Mouse (Mus musculus) stomach, embryonic 15.5 days (tissue): ENCODE data around the gene Prtg. TPM values are rescaled to one million over a fixed set of nuclear protein-coding genes. Genes with fewer than 3 reads are reported as not detected.

ENCODE experiments used
- ATAC-seq: fragments of 200-750 bp; cut with Nextera tagmentation; 2 replicates; pipeline ENCODE4 v1.8.0; 2017; ENCODE audit warnings: low read depth, moderate number of reproducible peaks, moderate TSS enrichment; ENCODE audit not compliant: insufficient read depth, low FRiP score
- H3K27ac ChIP-seq: fragments of 300-500 bp; sonication (generic); 2 replicates; pipeline ENCODE4 v1.5.1; 2015; ENCODE audit warnings: mild to moderate bottlenecking, inconsistent platforms
- H3K27me3 ChIP-seq: fragments of 300-500 bp; sonication (generic); replicated peaks from 2 replicates; pipeline ENCODE4 v1.6.1; 2015; ENCODE audit warnings: inconsistent platforms
- H3K36me3 ChIP-seq: fragments of 300-500 bp; sonication (generic); 2 replicates; pipeline ENCODE4 v1.6.1; 2015; ENCODE audit warnings: inconsistent platforms
- H3K4me1 ChIP-seq: fragments of 300-500 bp; sonication (generic); 2 replicates; pipeline ENCODE4 v1.6.1; 2015; ENCODE audit warnings: inconsistent platforms
- H3K4me2 ChIP-seq: fragments of 300-500 bp; sonication (generic); 2 replicates; pipeline ENCODE4 v1.6.1; 2015; ENCODE audit warnings: mild to moderate bottlenecking, inconsistent platforms
- H3K4me3 ChIP-seq: fragments of 300-500 bp; sonication (generic); replicated peaks from 2 replicates; pipeline ENCODE4 v1.5.1; 2015; ENCODE audit warnings: inconsistent platforms
- H3K9ac ChIP-seq: fragments of 300-500 bp; sonication (generic); 2 replicates; pipeline ENCODE4 v1.6.1; 2015; ENCODE audit warnings: inconsistent platforms
- H3K9me3 ChIP-seq: fragments of 300-500 bp; sonication (generic); 2 replicates; pipeline ENCODE4 v1.6.1; 2016; ENCODE audit warnings: inconsistent platforms
- WGBS: fragments of 180-500 bp; shearing (Covaris S2); methylation state at CpG from one replicate; pipeline ENCODE4 v1.1.7; 2015; 5-methylcytosine and 5-hydroxymethylcytosine counted together
- polyA plus RNA-seq: library from polyadenylated mRNA; unstranded; fragments of >200 nt; fragmentation: Nextera tagmentation; extraction: Ambion mirVana; gene quantifications from 2 replicates; pipeline ENCODE4 v1.2.1, GENCODE M21; 2015

The Prtg gene
- polyA plus RNA-seq, result 0.31 and 0.46 TPM in 2 replicates

DNA sequence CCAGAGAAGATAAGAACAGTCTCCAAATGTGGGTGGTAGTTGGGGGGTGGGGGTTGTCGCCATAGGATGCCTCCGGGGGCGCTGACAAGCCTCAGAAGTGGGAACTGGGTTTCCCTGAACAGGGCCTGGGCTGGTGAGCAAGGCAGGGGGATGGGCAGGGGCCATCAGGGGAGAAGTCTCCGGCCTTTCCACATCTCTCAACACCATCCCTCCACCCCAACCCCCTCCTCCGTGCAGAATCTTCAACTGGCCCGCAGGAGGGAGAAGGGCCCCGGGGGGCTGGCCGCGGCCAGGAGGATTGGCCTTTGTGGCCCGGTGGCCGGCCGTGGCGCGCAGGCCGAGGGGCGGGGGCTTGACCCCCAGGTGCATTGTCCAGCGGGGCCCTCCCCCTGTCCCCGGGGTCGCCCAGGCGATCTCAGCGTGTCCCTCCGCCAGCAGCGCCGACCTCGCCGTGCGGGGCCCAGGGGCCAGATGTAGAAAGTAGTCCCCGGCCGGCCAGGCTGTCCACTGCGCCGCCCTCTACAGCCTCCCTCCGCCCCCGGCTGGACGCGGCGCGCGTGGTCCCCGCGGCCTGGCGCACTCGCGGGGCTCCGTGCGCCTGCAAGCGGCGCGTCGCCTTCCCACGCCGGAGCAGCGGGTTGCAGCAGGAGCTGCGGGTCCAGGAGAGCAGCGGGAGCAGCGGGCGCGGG lies at the start of gene Prtg:
Gene Prtg (plus strand): TSS at position 144 of the 689 bp plus-strand sequence.
- peak within 1 kb of the TSS; percentile 99 for H3K4me2 ChIP-seq
- H3K36me3 ChIP-seq, result no peaks in the 10 kb centered on the region
- peak; percentile 39; the same call in 1 of the 2 replicates for ATAC-seq
- peaks cover 5% of the 10 kb centered on the region; the same call in 1 of the 2 replicates for H3K4me1 ChIP-seq
- peak within 1 kb of the TSS; percentile 58 for H3K9ac ChIP-seq
- WGBS, result under 1% methylated on average over 54 of the region's 57 CpGs
- H3K9me3 ChIP-seq, result no peaks in the 10 kb centered on the region
- H3K4me3 ChIP-seq, result peak within 1 kb of the TSS; percentile 76
- peak within 1 kb of the TSS; percentile 31; the same call in 1 of the 2 replicates for H3K27ac ChIP-seq
- H3K27me3 ChIP-seq, result 0 out of 2 replicates have a peak, but pooled peaks cover 3% of the 10 kb centered on the region

DNA sequence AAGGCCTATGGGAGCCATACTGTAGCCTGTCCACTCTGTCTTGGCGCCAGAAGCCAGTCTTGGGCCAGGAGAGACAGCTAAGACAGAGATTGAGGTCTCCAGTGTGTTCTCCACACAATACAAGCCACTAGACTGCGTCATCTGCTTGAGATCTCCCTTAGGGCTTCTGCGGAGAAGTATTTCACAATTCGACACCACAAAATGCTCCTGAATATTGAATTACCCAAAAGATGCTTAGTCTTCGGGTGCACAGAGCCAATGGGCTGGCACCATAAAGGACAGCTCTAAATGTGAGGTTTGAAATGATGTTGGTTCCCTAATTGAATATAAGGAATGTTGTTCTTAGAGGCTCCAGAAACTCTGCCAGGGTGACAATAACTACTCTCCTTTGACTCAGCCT lies 49.5 kb upstream of the Prtg start:
- no peak overlapping the region for H3K27ac ChIP-seq
- H3K4me2 ChIP-seq, result no peak overlapping the region
- no peaks in the 10 kb centered on the region for H3K36me3 ChIP-seq
- H3K4me1 ChIP-seq, result no peaks in the 10 kb centered on the region
- WGBS, result 84% methylated on average over 5 of the region's 5 CpGs
- no peak overlapping the region for H3K4me3 ChIP-seq
- no peaks in the 10 kb centered on the region for H3K9me3 ChIP-seq
- H3K27me3 ChIP-seq, result no peaks in the 10 kb centered on the region
- H3K9ac ChIP-seq, result no peak overlapping the region
- no peak for ATAC-seq

DNA sequence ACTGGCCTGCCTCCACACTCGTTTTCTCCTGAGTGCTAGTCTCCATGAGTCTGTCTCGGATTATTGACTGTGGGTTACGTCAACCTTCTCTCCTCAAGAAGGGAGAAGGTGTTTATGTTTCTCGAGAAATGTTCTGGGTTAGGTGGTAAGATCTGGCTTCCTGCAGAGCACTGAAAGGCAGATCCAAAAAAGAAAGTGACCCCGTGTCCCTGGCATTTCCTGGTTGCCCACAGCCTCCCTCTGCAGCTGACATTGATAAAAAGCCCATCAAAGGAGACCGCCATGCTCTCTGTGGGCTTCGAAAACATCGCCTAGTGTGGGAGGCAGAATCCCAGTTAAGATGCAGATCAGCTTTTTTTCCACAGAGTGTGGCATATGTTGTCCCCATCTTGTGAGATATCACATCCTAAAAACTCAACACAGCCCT lies 48.0 kb upstream of the Prtg start:
- no peak overlapping the region for H3K27ac ChIP-seq
- no peak for ATAC-seq
- no peak overlapping the region for H3K4me2 ChIP-seq
- H3K9ac ChIP-seq, result no peak overlapping the region
- H3K4me3 ChIP-seq, result no peak overlapping the region
- H3K4me1 ChIP-seq, result no peaks in the 10 kb centered on the region
- H3K9me3 ChIP-seq, result no peaks in the 10 kb centered on the region
- WGBS, result 29% methylated on average over 8 of the region's 8 CpGs
- H3K36me3 ChIP-seq, result no peaks in the 10 kb centered on the region
- H3K27me3 ChIP-seq, result no peaks in the 10 kb centered on the region

DNA sequence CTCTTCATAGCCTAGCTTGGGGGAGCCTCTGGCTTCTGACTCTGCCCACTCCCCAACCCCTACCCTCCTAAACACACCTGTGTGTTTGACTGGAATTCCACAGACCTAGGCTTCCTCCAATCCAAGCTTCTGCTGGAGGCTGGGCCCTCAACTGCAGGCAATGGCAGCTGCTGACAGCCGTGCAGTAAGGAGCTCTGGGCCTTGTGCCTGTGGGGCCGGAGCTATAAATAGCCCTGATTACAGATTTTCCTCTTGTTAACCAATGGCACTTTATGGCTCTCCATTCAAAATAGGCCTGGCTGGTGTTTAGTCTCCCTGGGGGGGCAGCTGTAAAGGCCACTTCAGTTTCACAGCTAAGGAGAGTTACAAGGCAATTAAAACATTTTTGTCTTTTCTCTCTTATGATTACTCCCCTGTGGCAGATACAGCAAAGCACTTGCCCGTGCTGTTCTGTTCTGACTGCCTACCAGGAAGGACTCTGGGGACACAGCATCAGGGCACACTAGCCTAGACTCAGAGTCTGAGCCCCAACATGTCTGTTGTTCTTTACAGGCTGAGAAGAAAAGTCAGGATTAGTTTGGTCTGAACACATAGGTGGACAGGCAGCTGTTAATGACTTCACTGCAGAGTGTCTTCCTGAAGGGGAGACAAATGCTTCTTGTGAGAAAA lies 43.5 kb upstream of the Prtg start:
- Histone ChIP-seq H3K27ac (peak overlapping the region; percentile 4; the same call in 1 of the 2 replicates), H3K4me3 (no peak overlapping the region), H3K27me3 (no peaks in the 10 kb centered on the region), H3K9ac (no peak overlapping the region), H3K4me1 (peaks cover 4% of the 10 kb centered on the region; the same call in 1 of the 2 replicates), H3K9me3 (no peaks in the 10 kb centered on the region), H3K36me3 (no peaks in the 10 kb centered on the region), H3K4me2 (no peak overlapping the region)
- peak; percentile 65 for ATAC-seq
- 18% methylated on average over 3 of the region's 3 CpGs for WGBS

DNA sequence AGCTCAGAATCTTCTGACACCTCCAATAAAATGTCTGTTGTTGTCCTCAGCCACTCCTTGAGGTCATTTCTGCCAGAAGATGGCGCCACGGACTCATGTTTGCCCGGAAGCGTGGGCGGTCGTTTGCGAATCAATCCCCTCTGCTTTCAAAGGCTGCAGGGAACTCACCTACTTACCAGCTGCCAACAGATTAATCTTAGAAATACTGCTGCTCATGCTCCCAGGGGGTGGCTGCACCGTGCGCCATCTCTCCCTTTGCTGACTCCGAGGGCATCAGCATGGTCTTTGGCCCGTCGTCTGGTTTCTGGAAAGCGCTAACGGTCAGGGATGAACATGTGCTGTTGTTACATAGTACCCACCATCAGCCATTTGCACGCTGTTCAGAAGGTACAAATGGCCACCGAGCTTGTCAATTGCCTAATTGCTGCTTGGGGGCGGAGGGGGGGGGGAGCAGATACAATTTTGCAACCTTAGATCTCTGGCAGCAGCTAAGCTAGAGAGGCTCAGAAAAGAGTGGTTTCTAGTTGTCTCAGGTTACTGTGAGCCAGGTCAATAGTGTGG lies 39.8 kb upstream of the Prtg start:
- H3K27me3 ChIP-seq, result no peaks in the 10 kb centered on the region
- no peaks in the 10 kb centered on the region for H3K36me3 ChIP-seq
- H3K4me1 ChIP-seq, result peaks cover 4% of the 10 kb centered on the region; the same call in 1 of the 2 replicates
- 2% methylated on average over 17 of the region's 17 CpGs for WGBS
- ATAC-seq, result peak; percentile 65; the same call in 1 of the 2 replicates
- H3K4me3 ChIP-seq, result peak overlapping the region; percentile 40
- peak overlapping the region; percentile 32; the same call in 1 of the 2 replicates for H3K9ac ChIP-seq
- no peak overlapping the region; the same call in 1 of the 2 replicates for H3K27ac ChIP-seq
- H3K4me2 ChIP-seq, result peak overlapping the region; percentile 87
- no peaks in the 10 kb centered on the region for H3K9me3 ChIP-seq

DNA sequence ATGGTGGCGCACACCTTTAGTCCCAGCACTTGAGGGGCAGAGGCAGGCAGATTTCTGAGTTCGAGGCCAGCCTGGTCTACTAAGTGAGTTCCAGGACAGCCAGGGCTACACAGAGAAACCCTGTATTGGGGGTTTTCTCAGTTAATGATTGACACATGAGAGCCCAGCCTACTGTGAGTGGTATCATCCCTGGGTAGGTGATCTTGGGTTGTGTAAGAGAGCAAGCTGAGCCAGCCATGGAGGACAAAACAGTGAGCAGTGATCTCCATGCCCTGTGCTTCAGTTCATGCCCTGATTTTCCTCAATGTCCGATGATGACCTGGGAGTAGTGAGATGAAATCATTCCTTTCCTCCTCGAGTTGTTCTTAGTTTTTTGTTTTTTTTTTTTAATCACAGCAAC lies 31.7 kb upstream of the Prtg start:
- H3K27me3 ChIP-seq, result no peaks in the 10 kb centered on the region
- H3K36me3 ChIP-seq, result no peaks in the 10 kb centered on the region
- H3K4me3 ChIP-seq, result no peak overlapping the region
- WGBS, result 83% methylated on average over 4 of the region's 4 CpGs
- no peak overlapping the region for H3K27ac ChIP-seq
- no peak overlapping the region for H3K9ac ChIP-seq
- no peak overlapping the region for H3K4me2 ChIP-seq
- no peak for ATAC-seq
- H3K4me1 ChIP-seq, result peaks cover 8% of the 10 kb centered on the region
- no peaks in the 10 kb centered on the region for H3K9me3 ChIP-seq

DNA sequence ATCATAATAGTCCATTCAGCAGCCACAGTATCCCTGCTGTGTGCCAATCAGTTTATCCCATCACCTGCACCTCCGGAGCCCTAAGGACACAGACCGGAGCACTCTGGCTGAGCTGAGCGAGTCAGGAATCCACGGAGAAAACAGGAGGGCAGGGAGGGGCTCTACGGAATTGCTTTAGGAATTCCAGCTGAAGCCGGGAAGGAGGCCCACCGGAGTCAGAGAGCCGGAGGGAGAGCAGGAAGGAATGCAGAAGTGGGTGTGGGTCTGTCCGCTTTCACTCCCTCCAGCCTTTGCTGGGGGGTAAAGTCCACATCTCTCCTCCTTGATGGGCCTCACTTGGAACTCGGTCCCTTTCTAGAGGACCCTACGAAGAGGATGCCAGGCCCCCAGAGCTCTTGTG lies 27.7 kb upstream of the Prtg start:
- Histone ChIP-seq H3K4me3 (no peak overlapping the region), H3K9ac (no peak overlapping the region), H3K27me3 (no peaks in the 10 kb centered on the region), H3K9me3 (no peaks in the 10 kb centered on the region), H3K4me2 (no peak overlapping the region), H3K4me1 (peaks cover 14% of the 10 kb centered on the region), H3K27ac (no peak overlapping the region), H3K36me3 (no peaks in the 10 kb centered on the region)
- WGBS, result 33% methylated on average over 11 of the region's 11 CpGs
- no peak for ATAC-seq

DNA sequence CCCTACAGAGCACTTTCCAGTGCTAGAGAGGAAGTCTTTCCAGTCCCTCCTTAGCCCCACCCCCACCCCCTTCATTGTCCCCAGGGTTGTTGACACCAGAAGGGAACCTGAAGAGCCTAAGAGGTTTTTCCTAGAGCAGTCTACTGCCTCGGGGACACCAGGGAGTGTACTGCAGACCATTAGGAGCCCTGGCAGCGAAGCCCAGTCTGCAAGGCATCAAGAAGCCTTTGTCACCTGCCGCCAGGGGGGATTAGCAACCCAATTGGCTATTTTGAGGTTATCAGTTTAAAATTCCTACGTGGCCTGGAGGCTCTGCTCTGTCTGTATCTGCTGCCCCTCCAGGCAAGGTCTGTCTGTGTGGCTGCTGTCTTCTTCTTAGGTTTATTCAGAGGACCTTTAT lies 26.9 kb upstream of the Prtg start:
- no peak overlapping the region for H3K27ac ChIP-seq
- H3K36me3 ChIP-seq, result no peaks in the 10 kb centered on the region
- 19% methylated on average over 4 of the region's 4 CpGs for WGBS
- no peak overlapping the region for H3K4me3 ChIP-seq
- peaks cover 14% of the 10 kb centered on the region for H3K4me1 ChIP-seq
- ATAC-seq, result peak; percentile 45; the same call in 1 of the 2 replicates
- 0 out of 2 replicates have a peak overlapping the region, but pooled peaks have one; percentile 5 for H3K4me2 ChIP-seq
- no peaks in the 10 kb centered on the region for H3K27me3 ChIP-seq
- H3K9ac ChIP-seq, result no peak overlapping the region
- H3K9me3 ChIP-seq, result no peaks in the 10 kb centered on the region

DNA sequence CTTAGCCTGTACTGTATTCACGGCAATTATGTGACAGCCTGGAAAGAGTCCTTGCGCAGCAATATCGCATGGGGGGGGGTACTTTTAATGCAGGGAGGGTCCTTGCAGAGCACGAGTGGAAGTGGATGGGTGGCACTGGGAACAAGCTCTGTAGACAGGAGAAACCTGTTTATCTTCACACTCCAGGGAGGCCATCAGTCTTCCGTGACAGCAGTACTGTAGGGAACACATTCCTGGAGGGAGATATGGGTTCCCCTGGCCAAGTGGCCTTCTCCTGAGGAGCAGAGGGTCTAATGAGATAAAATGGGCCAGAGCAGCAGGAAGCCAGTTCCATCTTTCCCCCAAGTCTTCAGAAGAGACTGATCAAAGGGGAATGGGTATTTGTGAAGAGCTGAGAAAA lies 26.0 kb upstream of the Prtg start:
- 24% methylated on average over 5 of the region's 5 CpGs for WGBS
- Histone ChIP-seq H3K4me1 (peaks cover 14% of the 10 kb centered on the region), H3K27ac (no peak overlapping the region), H3K9ac (no peak overlapping the region), H3K36me3 (no peaks in the 10 kb centered on the region), H3K4me3 (no peak overlapping the region), H3K9me3 (no peaks in the 10 kb centered on the region), H3K4me2 (no peak overlapping the region), H3K27me3 (no peaks in the 10 kb centered on the region)
- no peak for ATAC-seq

DNA sequence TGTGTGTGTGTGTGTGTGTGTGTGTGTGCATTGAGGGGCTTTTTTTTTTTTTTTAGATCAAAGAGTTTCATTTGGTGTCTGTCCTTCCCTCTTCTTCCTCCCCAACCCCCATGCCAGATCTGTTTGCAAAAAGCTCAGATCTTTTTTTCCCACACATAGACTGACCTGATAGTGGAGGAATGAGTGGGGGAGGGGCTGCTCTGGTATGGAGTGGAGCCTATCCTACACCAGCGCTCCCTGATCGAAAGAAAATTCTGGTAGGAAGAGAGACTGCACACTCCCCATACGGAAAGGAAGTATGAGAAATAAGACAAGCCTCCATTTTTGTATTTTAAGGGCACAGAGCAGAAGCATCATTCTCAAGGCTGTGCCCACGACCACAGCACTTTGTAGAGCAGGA lies 25.2 kb upstream of the Prtg start:
- Histone ChIP-seq H3K36me3 (no peaks in the 10 kb centered on the region), H3K27me3 (no peaks in the 10 kb centered on the region), H3K27ac (no peak overlapping the region), H3K9me3 (no peaks in the 10 kb centered on the region), H3K9ac (no peak overlapping the region), H3K4me2 (no peak overlapping the region), H3K4me3 (no peak overlapping the region), H3K4me1 (peaks cover 14% of the 10 kb centered on the region)
- ATAC-seq, result no peak
- WGBS, result 22% methylated on average over 4 of the region's 4 CpGs

DNA sequence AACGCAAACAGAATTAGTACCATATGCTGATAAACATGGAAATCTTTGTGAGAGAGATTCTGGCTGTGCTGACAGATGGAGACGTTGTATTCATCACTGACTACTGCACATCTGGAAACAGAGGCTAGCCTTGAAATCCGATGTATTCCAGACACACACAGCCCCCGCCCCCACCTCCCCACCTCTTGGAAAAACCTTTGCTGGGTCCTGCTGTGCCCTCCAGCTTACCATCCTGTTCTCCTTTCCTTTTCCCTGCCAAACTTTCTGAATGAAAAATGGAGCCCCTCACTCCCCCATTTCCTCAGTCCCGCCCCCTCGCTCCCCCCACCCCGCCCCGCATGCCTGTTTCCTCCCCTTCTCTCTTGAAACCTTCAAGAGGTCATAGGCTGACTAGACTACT lies 24.6 kb upstream of the Prtg start:
- H3K36me3 ChIP-seq, result no peaks in the 10 kb centered on the region
- H3K9ac ChIP-seq, result no peak overlapping the region
- no peak overlapping the region for H3K4me3 ChIP-seq
- H3K27ac ChIP-seq, result no peak overlapping the region
- no peaks in the 10 kb centered on the region for H3K9me3 ChIP-seq
- WGBS, result 32% methylated on average over 8 of the region's 8 CpGs
- H3K4me1 ChIP-seq, result peaks cover 14% of the 10 kb centered on the region
- H3K27me3 ChIP-seq, result no peaks in the 10 kb centered on the region
- ATAC-seq, result no peak
- H3K4me2 ChIP-seq, result no peak overlapping the region

DNA sequence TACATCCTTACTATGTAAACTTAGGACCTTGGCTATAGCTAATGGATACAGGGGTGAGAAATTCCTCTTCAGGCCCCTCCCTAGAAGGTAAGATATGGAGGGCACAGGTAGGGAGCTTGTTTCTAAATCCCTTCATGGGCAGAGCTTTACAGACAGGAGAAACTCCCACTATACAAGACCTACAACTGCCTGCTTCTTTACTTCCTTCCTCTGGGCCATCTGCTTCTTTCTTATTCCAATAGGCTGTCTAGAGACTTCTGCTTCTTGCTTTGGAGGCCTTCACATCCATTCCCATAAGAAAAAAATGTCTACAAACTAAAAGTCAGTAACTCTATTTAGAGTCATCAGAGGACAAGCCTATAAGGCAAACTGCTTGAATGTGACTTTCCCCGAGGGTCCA lies 18.9 kb upstream of the Prtg start:
- H3K9ac ChIP-seq, result no peak overlapping the region
- no peak overlapping the region for H3K4me2 ChIP-seq
- H3K4me1 ChIP-seq, result no peaks in the 10 kb centered on the region; the same call in 1 of the 2 replicates
- H3K9me3 ChIP-seq, result no peaks in the 10 kb centered on the region
- H3K27me3 ChIP-seq, result no peaks in the 10 kb centered on the region
- ATAC-seq, result no peak
- WGBS, result 76% methylated on average over 1 of the region's 1 CpGs
- H3K36me3 ChIP-seq, result no peaks in the 10 kb centered on the region
- H3K27ac ChIP-seq, result no peak overlapping the region
- H3K4me3 ChIP-seq, result no peak overlapping the region
